Comparison of ENCODE assay signal across 10 mouse cellular contexts in genomic region chr1:165280741-165281140, GRCm38 (mm10). TPM values are rescaled to one million over a fixed set of nuclear protein-coding genes. Genes with fewer than 3 reads are reported as not detected.
DNase-seq lines count a peak whose midpoint lies in the region; ATAC-seq lines count a peak whose summit lies in the region.
"Had no signal": no experiment of that assay in that cellular context is flagged by ENCODE, and none has a peak within 500 bp of the region (broad histone marks: within the 10 kb centered on the region; RNA-seq: fewer than 3 reads in every experiment).

No protein-coding gene starts in this region.

- no peak for ATAC-seq in kidney, embryonic 15.5 days (replicated peaks; ENCODE audit: low FRiP score)
- no peak for ATAC-seq in intestine, embryonic 14.5 days (replicated peaks; ENCODE audit: low FRiP score, low TSS enrichment, low read depth)
- no peak for ATAC-seq in neural tube, embryonic 12.5 days (ENCODE audit: low FRiP score, low read depth)
- ATAC-seq in CD4-positive, CD25-positive, alpha-beta regulatory T cell, adult 4 months = no peak
- ATAC-seq in monocyte, adult 5-6 weeks (replicated peaks; ENCODE audit: insufficient number of reproducible peaks, low FRiP score, low TSS enrichment, poor library complexity, severe bottlenecking) = no peak

- H3K9ac ChIP-seq in kidney, embryonic 15.5 days = peak overlapping the region; percentile 73; the same call in 1 of the 2 replicates
- peak overlapping the region; percentile 79 for H3K9ac ChIP-seq in intestine, embryonic 14.5 days (ENCODE audit: low read length)
- peak overlapping the region; percentile 87 for H3K9ac ChIP-seq in neural tube, embryonic 12.5 days
- H3K9ac ChIP-seq: liver, embryonic 15.5 days had no signal

- H3K9me3 ChIP-seq in kidney, embryonic 15.5 days (replicated peaks) = no peaks in the 10 kb centered on the region
- H3K9me3 ChIP-seq in forebrain, embryonic 10.5 days = no peaks in the 10 kb centered on the region
- no peaks in the 10 kb centered on the region for H3K9me3 ChIP-seq in intestine, embryonic 14.5 days (ENCODE audit: control insufficient read depth, low read length)
- no peaks in the 10 kb centered on the region for H3K9me3 ChIP-seq in neural tube, embryonic 12.5 days
- H3K9me3 ChIP-seq: liver, embryonic 15.5 days had no signal

- DNase-seq in kidney, postnatal 14 days = no peak
- DNase-seq in forebrain, embryonic 10.5 days (ENCODE audit: extremely low spot score, low spot score) = no peak
- no peak for DNase-seq in intestine, embryonic 14.5 days (ENCODE audit: low spot score)
- DNase-seq in spleen, adult 18-20 months = no peak
- DNase-seq: embryo, embryonic 11 days had no signal

- H3K27ac ChIP-seq in kidney, embryonic 15.5 days = peak overlapping the region; percentile 91; the same call in 1 of the 2 replicates
- peak overlapping the region; percentile 95 for H3K27ac ChIP-seq in forebrain, embryonic 10.5 days
- peak overlapping the region; percentile 93 for H3K27ac ChIP-seq in intestine, embryonic 14.5 days (ENCODE audit: low read depth)
- peak overlapping the region; percentile 80; the same call in 1 of the 2 replicates for H3K27ac ChIP-seq in neural tube, embryonic 12.5 days
- H3K27ac ChIP-seq: liver, embryonic 15.5 days had no signal

- peak overlapping the region; percentile 80 for H3K4me3 ChIP-seq in kidney, embryonic 15.5 days (replicated peaks)
- H3K4me3 ChIP-seq in forebrain, embryonic 10.5 days = peak overlapping the region; percentile 84
- H3K4me3 ChIP-seq in intestine, embryonic 14.5 days (ENCODE audit: low read depth, low read length) = peak overlapping the region; percentile 66; the same call in 1 of the 2 replicates
- no peak overlapping the region; the same call in 1 of the 2 replicates for H3K4me3 ChIP-seq in neural tube, embryonic 12.5 days

- peaks cover 36% of the 10 kb centered on the region for H3K4me1 ChIP-seq in kidney, embryonic 15.5 days
- peaks cover 45% of the 10 kb centered on the region for H3K4me1 ChIP-seq in forebrain, embryonic 10.5 days
- H3K4me1 ChIP-seq in intestine, embryonic 14.5 days (replicated peaks; ENCODE audit: control insufficient read depth, insufficient read depth, low read length) = peaks cover 14% of the 10 kb centered on the region; the same call in 1 of the 2 replicates
- peaks cover 38% of the 10 kb centered on the region for H3K4me1 ChIP-seq in neural tube, embryonic 12.5 days

- peak overlapping the region; percentile 80 for H3K4me2 ChIP-seq in kidney, embryonic 15.5 days
- H3K4me2 ChIP-seq in intestine, embryonic 14.5 days (ENCODE audit: low read length) = peak overlapping the region; percentile 85
- H3K4me2 ChIP-seq in neural tube, embryonic 12.5 days (replicated peaks) = peak overlapping the region; percentile 89

- no peaks in the 10 kb centered on the region for H3K36me3 ChIP-seq in kidney, embryonic 15.5 days
- no peaks in the 10 kb centered on the region for H3K36me3 ChIP-seq in forebrain, embryonic 10.5 days (replicated peaks)
- no peaks in the 10 kb centered on the region for H3K36me3 ChIP-seq in intestine, embryonic 14.5 days (ENCODE audit: control insufficient read depth, insufficient read depth, low read length)
- no peaks in the 10 kb centered on the region for H3K36me3 ChIP-seq in neural tube, embryonic 12.5 days
- H3K36me3 ChIP-seq: liver, embryonic 15.5 days had no signal

- no peaks in the 10 kb centered on the region for H3K27me3 ChIP-seq in kidney, embryonic 15.5 days
- no peaks in the 10 kb centered on the region for H3K27me3 ChIP-seq in forebrain, embryonic 10.5 days (ENCODE audit: poor library complexity, severe bottlenecking)
- H3K27me3 ChIP-seq in intestine, embryonic 14.5 days (replicated peaks; ENCODE audit: control insufficient read depth, insufficient read depth, low read length) = no peaks in the 10 kb centered on the region
- H3K27me3 ChIP-seq in neural tube, embryonic 12.5 days (replicated peaks) = 0 out of 2 replicates have a peak, but pooled peaks cover 3% of the 10 kb centered on the region

- WGBS in kidney, embryonic 15.5 days = 20% methylated on average over 10 of the region's 10 CpGs
- 61% methylated on average over 10 of the region's 10 CpGs for WGBS in forebrain, embryonic 10.5 days
- WGBS in intestine, embryonic 14.5 days = 41% methylated on average over 10 of the region's 10 CpGs
- WGBS in neural tube, embryonic 12.5 days = 13% methylated on average over 10 of the region's 10 CpGs

RNA-seq across cellular contexts. Expression of gene Gpr161, which starts 14.8 kb away (rescaled TPM):
- 1.2 and 1.5 TPM in 2 replicates for polyA plus RNA-seq in kidney, embryonic 15.5 days (2015; fragmentation: Nextera tagmentation; extraction: Ambion mirVana)
- 1.5 and 1.8 TPM in 2 replicates for polyA plus RNA-seq in forebrain, embryonic 10.5 days (2016; fragmentation: Nextera tagmentation; extraction: Ambion mirVana)
- 1.6 and 2.1 TPM in 2 replicates for polyA plus RNA-seq in intestine, embryonic 14.5 days (2014; fragmentation: Nextera tagmentation; extraction: Ambion mirVana)
- 3.0 and 3.1 TPM in 2 replicates for polyA plus RNA-seq in neural tube, embryonic 12.5 days (2016; fragmentation: Nextera tagmentation; extraction: Ambion mirVana)
- under 1 TPM in 1 of 2 experiments, not detected in 1; 0.09 TPM for polyA plus RNA-seq in CD4-positive, CD25-positive, alpha-beta regulatory T cell, adult 4 months (2017; shearing (Covaris generic))
- total RNA-seq in monocyte, adult 5-6 weeks (2017) = not detected in 3 replicates

RNA-seq across cellular contexts. Expression of gene Tiprl, which starts 43.9 kb away (rescaled TPM):
- polyA plus RNA-seq in kidney, embryonic 15.5 days (2015; fragmentation: Nextera tagmentation; extraction: Ambion mirVana) = 99.3 and 104 TPM in 2 replicates
- 93.1 and 98.9 TPM in 2 replicates for polyA plus RNA-seq in forebrain, embryonic 10.5 days (2016; fragmentation: Nextera tagmentation; extraction: Ambion mirVana)
- polyA plus RNA-seq in intestine, embryonic 14.5 days (2014; fragmentation: Nextera tagmentation; extraction: Ambion mirVana) = 83.5 and 89.0 TPM in 2 replicates
- polyA plus RNA-seq in neural tube, embryonic 12.5 days (2016; fragmentation: Nextera tagmentation; extraction: Ambion mirVana) = 108 TPM in 2 replicates
- polyA plus RNA-seq in CD4-positive, CD25-positive, alpha-beta regulatory T cell, adult 4 months (2017; shearing (Covaris generic)) = 100 to 1,000 TPM; 112 to 127 TPM
- 31.3 to 74.5 TPM (median 51.3 TPM) in 3 replicates for total RNA-seq in monocyte, adult 5-6 weeks (2017)
